Mouse (Mus musculus) stomach, embryonic 16.5 days (tissue): ENCODE results near the gene Cd247. TPM values are rescaled to one million over a fixed set of nuclear protein-coding genes. Genes with fewer than 3 reads are reported as not detected.

Experiments
- ATAC-seq: fragments of 200-750 bp; cut with Nextera tagmentation; 2 replicates; pipeline ENCODE4 v1.8.0; 2017; ENCODE audit warnings: moderate number of reproducible peaks, moderate TSS enrichment; ENCODE audit not compliant: insufficient read depth, low FRiP score
- H3K27ac ChIP-seq: fragments of 300-500 bp; sonication (generic); 2 replicates; pipeline ENCODE4 v1.5.1; 2014; ENCODE audit warnings: low read length
- H3K27me3 ChIP-seq: fragments of 300-500 bp; sonication (generic); 2 replicates; pipeline ENCODE4 v1.6.1; 2014; ENCODE audit warnings: low read length, control low read depth, mixed read lengths; ENCODE audit not compliant: control insufficient read depth, insufficient read depth
- H3K36me3 ChIP-seq: fragments of 300-500 bp; sonication (generic); 2 replicates; pipeline ENCODE4 v1.6.1; 2014; ENCODE audit warnings: low read length; ENCODE audit not compliant: control insufficient read depth, insufficient read depth
- H3K4me1 ChIP-seq: fragments of 300-500 bp; sonication (generic); 2 replicates; pipeline ENCODE4 v1.6.1; 2014; ENCODE audit warnings: low read length, control low read depth, mixed read lengths; ENCODE audit not compliant: control insufficient read depth, insufficient read depth
- H3K4me2 ChIP-seq: fragments of 300-500 bp; sonication (generic); 2 replicates; pipeline ENCODE4 v1.6.1; 2014; ENCODE audit warnings: low read depth, low read length, mixed read lengths
- H3K4me3 ChIP-seq: fragments of 300-500 bp; sonication (generic); replicated peaks from 2 replicates; pipeline ENCODE4 v1.5.1; 2014; ENCODE audit warnings: mild to moderate bottlenecking, low read length
- H3K9ac ChIP-seq: fragments of 300-500 bp; sonication (generic); 2 replicates; pipeline ENCODE4 v1.6.1; 2014; ENCODE audit warnings: low read length
- H3K9me3 ChIP-seq: fragments of 300-500 bp; sonication (generic); replicated peaks from 2 replicates; pipeline ENCODE4 v1.6.1; 2016; ENCODE audit warnings: low read length, control low read depth; ENCODE audit not compliant: control insufficient read depth
- WGBS: fragments of 180-500 bp; shearing (Covaris S2); extraction: QIAGEN DNeasy Blood & Tissue Kit; methylation state at CpG from one replicate; pipeline ENCODE4 v1.1.7; 2014; 5-methylcytosine and 5-hydroxymethylcytosine counted together
- polyA plus RNA-seq: library from polyadenylated mRNA; unstranded; fragments of >200 nt; fragmentation: Nextera tagmentation; extraction: Ambion mirVana; gene quantifications from 2 replicates; pipeline ENCODE4 v1.2.1, GENCODE M21; 2015

Cd247 gene
- polyA plus RNA-seq, 1 experiment from 2014 or later: 0.36 TPM

- WGBS: 87% methylated on average over 1 of the region's 1 CpGs
- no peak for ATAC-seq
Measured at GRCm38 (mm10) chr1:165922488-165922887, 134.0 kb downstream of the Cd247 start.

DNA sequence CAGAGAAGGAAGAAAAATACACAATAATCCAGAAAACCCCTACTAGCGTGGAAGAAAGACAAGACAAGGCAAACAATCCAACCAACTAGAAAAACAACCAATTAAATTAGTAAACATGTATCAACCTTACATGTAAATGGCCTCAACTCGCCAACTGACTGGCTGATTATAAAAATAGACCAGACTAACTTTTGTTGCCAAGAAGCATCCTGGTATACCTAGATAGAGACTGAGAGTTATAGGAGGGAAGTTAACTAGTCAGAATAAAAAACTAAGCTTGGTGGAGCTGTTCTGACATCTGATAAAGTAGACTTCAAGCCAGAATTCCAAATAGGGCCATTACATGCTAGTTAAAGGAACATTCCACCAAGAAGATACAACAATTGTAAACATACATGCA, 136.7 kb downstream of the Cd247 start:
- no peak for ATAC-seq
- no peaks in the 10 kb centered on the region for H3K27me3 ChIP-seq
- WGBS: 85% methylated on average over 2 of the region's 2 CpGs
- H3K9ac ChIP-seq: no peak overlapping the region
- H3K9me3 ChIP-seq: no peaks in the 10 kb centered on the region
- H3K4me2 ChIP-seq: no peak overlapping the region
- no peak overlapping the region for H3K27ac ChIP-seq
- no peak overlapping the region for H3K4me3 ChIP-seq
- no peaks in the 10 kb centered on the region for H3K4me1 ChIP-seq
- H3K36me3 ChIP-seq: no peaks in the 10 kb centered on the region

More at GRCm38 (mm10) chr1:165922488-165922887, 134.0 kb downstream of the Cd247 start:
- no peaks in the 10 kb centered on the region for H3K4me1 ChIP-seq
- no peak overlapping the region for H3K4me2 ChIP-seq
- H3K36me3 ChIP-seq: no peaks in the 10 kb centered on the region
- no peaks in the 10 kb centered on the region for H3K9me3 ChIP-seq
- no peak overlapping the region for H3K9ac ChIP-seq
- H3K4me3 ChIP-seq: no peak overlapping the region
- H3K27me3 ChIP-seq: no peaks in the 10 kb centered on the region
- H3K27ac ChIP-seq: no peak overlapping the region

Other genes starting within 250 kb of the Cd247 start
- 140 and 149 TPM in 2 replicates for gene Mpzl1, start 154.1 kb upstream of the Cd247 start, polyA plus RNA-seq
- 42.1 and 44.4 TPM in 2 replicates for gene Rcsd1, start 78.9 kb upstream of the Cd247 start, polyA plus RNA-seq
- gene Creg1, start 24.9 kb upstream of the Cd247 start, polyA plus RNA-seq: 90.4 and 90.6 TPM in 2 replicates
- 9.4 and 10.2 TPM in 2 replicates for gene Pou2f1, start 214.0 kb downstream of the Cd247 start, polyA plus RNA-seq